Comparison of ENCODE assay signal across 19 mouse cellular contexts in genomic region chr7:144669895-144670294, GRCm38 (mm10).
DNase-seq lines count a peak whose midpoint lies in the region; ATAC-seq and TF ChIP-seq lines count a peak whose summit lies in the region.
"Had no signal": no experiment of that assay in that cellular context is flagged by ENCODE, and none has a peak within 500 bp of the region (broad histone marks: within the 10 kb centered on the region; RNA-seq: fewer than 3 reads in every experiment).

No protein-coding gene starts in this region.

- no peaks in the 10 kb centered on the region; the same call in 1 of the 2 replicates for H3K4me1 ChIP-seq in intestine, postnatal 0 days (replicated peaks; ENCODE audit: control insufficient read depth, insufficient read depth, low read length)
- H3K4me1 ChIP-seq in intestine, embryonic 15.5 days (replicated peaks), result 0 out of 2 replicates have a peak, but pooled peaks cover 3% of the 10 kb centered on the region
- no peaks in the 10 kb centered on the region; the same call in 1 of the 2 replicates for H3K4me1 ChIP-seq in lung, postnatal 0 days (ENCODE audit: insufficient read depth, low read depth, low read length)
- H3K4me1 ChIP-seq in ES-E14 (ENCODE audit: control insufficient read depth in 2 of 2, insufficient read depth in 2 of 2, low read length in 2 of 2, poor library complexity in 1 of 2), result no peaks in the 10 kb centered on the region
- H3K4me1 ChIP-seq in stomach, postnatal 0 days (replicated peaks; ENCODE audit: control insufficient read depth, insufficient read depth), result no peaks in the 10 kb centered on the region

- H3K4me2 ChIP-seq in intestine, postnatal 0 days (replicated peaks; ENCODE audit: low read depth), result no peak overlapping the region
- no peak overlapping the region for H3K4me2 ChIP-seq in intestine, embryonic 15.5 days (replicated peaks)
- H3K4me2 ChIP-seq in lung, postnatal 0 days (replicated peaks; ENCODE audit: low read depth, low read length), result no peak overlapping the region
- no peak overlapping the region for H3K4me2 ChIP-seq in stomach, postnatal 0 days (replicated peaks; ENCODE audit: low read depth)
- H3K4me2 ChIP-seq: heart, embryonic 11.5 days had no signal

- peak; percentile 50 for TF ChIP-seq CTCF in intestine, postnatal 0 days (IDR thresholded peaks at IDR 0.05; ENCODE audit: low read depth)
- TF ChIP-seq CTCF in lung, postnatal 0 days (IDR thresholded peaks at IDR 0.05), result peak; percentile 60
- TF ChIP-seq CTCF in stomach, postnatal 0 days (IDR thresholded peaks at IDR 0.05; ENCODE audit: low read depth), result peak; percentile 60

- in situ Hi-C loops in ES-E14 (cut with MboI; ENCODE audit: low sequenced_read_pairs in 2 of 2, unreplicated experiment in 2 of 2), result no loop called here

- no peak overlapping the region for H3K9ac ChIP-seq in intestine, postnatal 0 days (ENCODE audit: low read depth, low read length)
- H3K9ac ChIP-seq in intestine, embryonic 15.5 days, result no peak overlapping the region
- no peak overlapping the region for H3K9ac ChIP-seq in lung, postnatal 0 days (replicated peaks; ENCODE audit: low read depth)
- H3K9ac ChIP-seq in ES-E14 (ENCODE audit: insufficient read depth, low read depth, low read length, poor library complexity, severe bottlenecking), result no peak overlapping the region
- H3K9ac ChIP-seq in stomach, postnatal 0 days (ENCODE audit: low read length), result no peak overlapping the region

- WGBS in intestine, postnatal 0 days, result 94% methylated on average over 2 of the region's 2 CpGs
- WGBS in intestine, embryonic 15.5 days, result 96% methylated on average over 2 of the region's 2 CpGs
- 91% methylated on average over 2 of the region's 2 CpGs for WGBS in lung, postnatal 0 days
- 96% methylated on average over 2 of the region's 2 CpGs for WGBS in stomach, postnatal 0 days

- no peak for TF ChIP-seq EP300 in lung, postnatal 0 days (IDR thresholded peaks at IDR 0.05)
- TF ChIP-seq EP300 in stomach, postnatal 0 days (optimal IDR thresholded peaks at IDR 0.05), result no peak

- no peak overlapping the region for H3K4me3 ChIP-seq in intestine, postnatal 0 days (ENCODE audit: low read depth, low read length)
- no peak overlapping the region for H3K4me3 ChIP-seq in intestine, embryonic 15.5 days (replicated peaks)
- H3K4me3 ChIP-seq in lung, postnatal 0 days (ENCODE audit: low read depth, low read length), result no peak overlapping the region
- no peak overlapping the region for H3K4me3 ChIP-seq in ES-E14 (ENCODE audit: insufficient read depth in 1 of 2, low read depth in 1 of 2, low read length in 2 of 2, poor library complexity in 1 of 2, severe bottlenecking in 1 of 2)
- H3K4me3 ChIP-seq in stomach, postnatal 0 days (ENCODE audit: low read depth, low read length), result no peak overlapping the region
- H3K4me3 ChIP-seq: gastrocnemius, adult 2 months; hindbrain, embryonic 10.5 days; midbrain, embryonic 10.5 days had no signal

- no peaks in the 10 kb centered on the region for H3K27me3 ChIP-seq in intestine, postnatal 0 days (replicated peaks; ENCODE audit: control insufficient read depth, insufficient read depth, low read length)
- H3K27me3 ChIP-seq in intestine, embryonic 15.5 days (replicated peaks), result no peaks in the 10 kb centered on the region
- H3K27me3 ChIP-seq in lung, postnatal 0 days (replicated peaks; ENCODE audit: insufficient read depth, low read length), result no peaks in the 10 kb centered on the region
- no peaks in the 10 kb centered on the region for H3K27me3 ChIP-seq in stomach, postnatal 0 days (ENCODE audit: control insufficient read depth, insufficient read depth, low read length)
- H3K27me3 ChIP-seq: Patski had no signal

- no peak for DNase-seq in lung, postnatal 0 days (ENCODE audit: low spot score)
- DNase-seq in lung, adult 18-20 months, result no peak
- DNase-seq in ES-E14 (ENCODE audit: low read depth, low spot score), result no peak
- DNase-seq in stomach, postnatal 0 days (ENCODE audit: low spot score), result no peak
- no peak for DNase-seq in cerebellum, adult 8-10 months
- DNase-seq in adrenal gland, adult 18-20 months (ENCODE audit: low spot score in 2 of 2), result no peak
- DNase-seq: adrenal gland, postnatal 25 days; gastrocnemius, adult 2 months; kidney, adult 18-20 months; thymus, adult 2 months; thymus, postnatal 4 days had no signal

- ATAC-seq in intestine, postnatal 0 days, result no peak
- no peak for ATAC-seq in intestine, embryonic 15.5 days
- no peak for ATAC-seq in lung, postnatal 0 days
- no peak for ATAC-seq in stomach, postnatal 0 days (ENCODE audit: low FRiP score, low TSS enrichment)
- ATAC-seq: activated CD4-positive, CD25-positive, alpha-beta regulatory T cell, adult 4 months; Patski had no signal

- H3K36me3 ChIP-seq in intestine, postnatal 0 days (ENCODE audit: control insufficient read depth, insufficient read depth), result no peaks in the 10 kb centered on the region
- no peaks in the 10 kb centered on the region for H3K36me3 ChIP-seq in intestine, embryonic 15.5 days
- H3K36me3 ChIP-seq in lung, postnatal 0 days (ENCODE audit: insufficient read depth, low read length), result no peaks in the 10 kb centered on the region
- H3K36me3 ChIP-seq in ES-E14 (ENCODE audit: control insufficient read depth, insufficient read depth, low read length, poor library complexity, severe bottlenecking), result no peaks in the 10 kb centered on the region
- H3K36me3 ChIP-seq in stomach, postnatal 0 days (ENCODE audit: control insufficient read depth, insufficient read depth, low read length), result no peaks in the 10 kb centered on the region; the same call in 1 of the 2 replicates

- H3K27ac ChIP-seq in intestine, postnatal 0 days (ENCODE audit: low read depth, low read length), result no peak overlapping the region
- no peak overlapping the region for H3K27ac ChIP-seq in intestine, embryonic 15.5 days
- no peak overlapping the region for H3K27ac ChIP-seq in lung, postnatal 0 days (ENCODE audit: low read length)
- no peak overlapping the region for H3K27ac ChIP-seq in ES-E14 (ENCODE audit: insufficient read depth, low read depth, low read length, poor library complexity, severe bottlenecking)
- no peak overlapping the region for H3K27ac ChIP-seq in stomach, postnatal 0 days (replicated peaks)
- H3K27ac ChIP-seq: gastrocnemius, adult 2 months had no signal

- no peaks in the 10 kb centered on the region for H3K9me3 ChIP-seq in intestine, postnatal 0 days (ENCODE audit: control insufficient read depth)
- H3K9me3 ChIP-seq in intestine, embryonic 15.5 days, result no peaks in the 10 kb centered on the region
- no peaks in the 10 kb centered on the region for H3K9me3 ChIP-seq in lung, postnatal 0 days (ENCODE audit: low read length)
- no peaks in the 10 kb centered on the region for H3K9me3 ChIP-seq in ES-E14 (ENCODE audit: control insufficient read depth, insufficient read depth, low read depth, low read length)
- H3K9me3 ChIP-seq in stomach, postnatal 0 days (ENCODE audit: control insufficient read depth, low read length), result no peaks in the 10 kb centered on the region
- H3K9me3 ChIP-seq: G1E; hindbrain, embryonic 10.5 days; midbrain, embryonic 10.5 days had no signal

TF ChIP-seq in ES-E14, 5 proteins besides CTCF, POLR2A, EP300 and RAD21:
- TF ChIP-seq ZNF384 (IDR thresholded peaks at IDR 0.05; ENCODE audit: low read depth, low read length), result no peak
- no peak for TF ChIP-seq MAFK (IDR thresholded peaks at IDR 0.05; ENCODE audit: insufficient read depth, low read depth, low read length)
- peak; percentile 19; the same call in 1 of the 2 replicates for TF ChIP-seq ZC3H11A (IDR thresholded peaks at IDR 0.05; ENCODE audit: borderline replicate concordance, low read depth, low read length)
